Mouse (Mus musculus): Measurements from ENCODE around the gene Spcs2.

GRCm38 (mm10) chr7:99894478-99894877 lies 31.2 kb upstream of the Spcs2 start:
- TF ChIP-seq CTCF (IDR thresholded peaks at IDR 0.05; ENCODE audit: insufficient read depth, low read depth, low read length) (no peak), POLR2A (IDR thresholded peaks at IDR 0.05; ENCODE audit: insufficient read depth, low read depth, low read length) (no peak)
